Mouse (Mus musculus): ENCODE results near the gene Pnkp. TPM values are rescaled to one million over a fixed set of nuclear protein-coding genes. Genes with fewer than 3 reads are reported as not detected.

Gene Pnkp
- total and polyA plus RNA-seq, 2 experiments from 2014 or later, result 29.8 to 30.5 TPM

- Histone ChIP-seq H3K4me3 (ENCODE audit: low read depth, low read length) (no peak overlapping the region), H3K4me1 (ENCODE audit: insufficient read depth) (peaks cover 21% of the 10 kb centered on the region), H3K27ac (ENCODE audit: low read depth, low read length) (no peak overlapping the region), H3K9me3 (ENCODE audit: low read length) (no peaks in the 10 kb centered on the region), H3K27me3 (ENCODE audit: insufficient read depth, low read length) (no peaks in the 10 kb centered on the region), H3K36me3 (ENCODE audit: insufficient read depth) (0 out of 2 replicates have a peak, but pooled peaks cover 4% of the 10 kb centered on the region), H3K4me2 (ENCODE audit: low read depth) (no peak overlapping the region), H3K9ac (no peak overlapping the region)
- WGBS, result 96% methylated on average over 3 of the region's 3 CpGs
- no peak for ATAC-seq
- no peak for TF ChIP-seq CTCF (IDR thresholded peaks at IDR 0.05; ENCODE audit: low read depth)
- DNase-seq, result no peak
Observed at GRCm38 (mm10) chr7:44813985-44814384, 43.0 kb upstream of the Pnkp start.

GRCm38 (mm10) chr7:44814423-44814822, 42.5 kb upstream of the Pnkp start:
- H3K4me3 ChIP-seq (ENCODE audit: low read depth, low read length), result no peak overlapping the region
- no peak overlapping the region for H3K9ac ChIP-seq
- no peaks in the 10 kb centered on the region for H3K9me3 ChIP-seq (ENCODE audit: low read length)
- no peaks in the 10 kb centered on the region for H3K27me3 ChIP-seq (ENCODE audit: insufficient read depth, low read length)
- no peak for DNase-seq
- 97% methylated on average over 4 of the region's 4 CpGs for WGBS
- H3K4me2 ChIP-seq (ENCODE audit: low read depth), result no peak overlapping the region
- H3K4me1 ChIP-seq (ENCODE audit: insufficient read depth), result peaks cover 21% of the 10 kb centered on the region
- no peak for ATAC-seq
- TF ChIP-seq CTCF (IDR thresholded peaks at IDR 0.05; ENCODE audit: low read depth), result no peak
- H3K27ac ChIP-seq (ENCODE audit: low read depth, low read length), result no peak overlapping the region
- 0 out of 2 replicates have a peak, but pooled peaks cover 4% of the 10 kb centered on the region for H3K36me3 ChIP-seq (ENCODE audit: insufficient read depth)

- 22% methylated on average over 14 of the region's 14 CpGs for WGBS
- Histone ChIP-seq H3K4me2 (ENCODE audit: low read depth) (peak overlapping the region; percentile 41), H3K9ac (no peak overlapping the region), H3K36me3 (ENCODE audit: insufficient read depth) (0 out of 2 replicates have a peak, but pooled peaks cover 4% of the 10 kb centered on the region), H3K27ac (ENCODE audit: low read depth, low read length) (peak overlapping the region; percentile 93), H3K4me3 (ENCODE audit: low read depth, low read length) (peak overlapping the region; percentile 89), H3K27me3 (ENCODE audit: insufficient read depth, low read length) (no peaks in the 10 kb centered on the region), H3K9me3 (ENCODE audit: low read length) (no peaks in the 10 kb centered on the region), H3K4me1 (ENCODE audit: insufficient read depth) (peaks cover 21% of the 10 kb centered on the region)
- TF ChIP-seq CTCF (IDR thresholded peaks at IDR 0.05; ENCODE audit: low read depth), result no peak
- no peak for ATAC-seq
- no peak for DNase-seq
Observed at GRCm38 (mm10) chr7:44814952-44815553, 41.9 kb upstream of the Pnkp start.

GRCm38 (mm10) chr7:44815721-44816469, 41.0 kb upstream of the Pnkp start, which contains the start of the genes Nup62 and Il4i1:
Gene Nup62, plus strand, starts transcription at chr7:44816088.
Gene Il4i1, plus strand, starts transcription at chr7:44816387.
- Histone ChIP-seq H3K9me3 (ENCODE audit: low read length) (no peaks in the 10 kb centered on the region), H3K4me1 (ENCODE audit: insufficient read depth) (peaks cover 21% of the 10 kb centered on the region), H3K9ac (peak within 1 kb of the TSS; percentile 92), H3K27ac (ENCODE audit: low read depth, low read length) (peak within 1 kb of the TSS; percentile 93), H3K4me3 (ENCODE audit: low read depth, low read length) (peak within 1 kb of the TSS; percentile 89), H3K27me3 (ENCODE audit: insufficient read depth, low read length) (no peaks in the 10 kb centered on the region), H3K36me3 (ENCODE audit: insufficient read depth) (0 out of 2 replicates have a peak, but pooled peaks cover 4% of the 10 kb centered on the region), H3K4me2 (ENCODE audit: low read depth) (peak within 1 kb of the TSS; percentile 58)
- DNase-seq (peak; percentile 100), ATAC-seq (peak; percentile 92)
- 2% methylated on average over 58 of the region's 62 CpGs for WGBS
- TF ChIP-seq CTCF (IDR thresholded peaks at IDR 0.05; ENCODE audit: low read depth), result no peak

- Histone ChIP-seq H3K9me3 (ENCODE audit: low read length) (no peaks in the 10 kb centered on the region), H3K4me2 (ENCODE audit: low read depth) (peak within 1 kb of the TSS; percentile 58), H3K36me3 (ENCODE audit: insufficient read depth) (0 out of 2 replicates have a peak, but pooled peaks cover 4% of the 10 kb centered on the region), H3K4me1 (ENCODE audit: insufficient read depth) (peaks cover 21% of the 10 kb centered on the region), H3K9ac (peak within 1 kb of the TSS; percentile 92), H3K27me3 (ENCODE audit: insufficient read depth, low read length) (no peaks in the 10 kb centered on the region), H3K27ac (ENCODE audit: low read depth, low read length) (peak within 1 kb of the TSS; percentile 93), H3K4me3 (ENCODE audit: low read depth, low read length) (peak within 1 kb of the TSS; percentile 89)
- DNase-seq (peak; percentile 70), ATAC-seq (peak; percentile 19)
- no peak for TF ChIP-seq CTCF (IDR thresholded peaks at IDR 0.05; ENCODE audit: low read depth)
- under 1% methylated on average over 43 of the region's 57 CpGs for WGBS
Observed at GRCm38 (mm10) chr7:44816470-44817021, 40.4 kb upstream of the Pnkp start, which contains the start of gene Atf5. Gene Atf5, minus strand, starts transcription at chr7:44816658.

- Histone ChIP-seq H3K4me2 (ENCODE audit: low read depth) (peak overlapping the region; percentile 58), H3K27ac (ENCODE audit: low read depth, low read length) (no peak overlapping the region; the same call in 1 of the 2 replicates), H3K9ac (peak overlapping the region; percentile 92; the same call in 1 of the 2 replicates), H3K27me3 (ENCODE audit: insufficient read depth, low read length) (no peaks in the 10 kb centered on the region), H3K36me3 (ENCODE audit: insufficient read depth) (0 out of 2 replicates have a peak, but pooled peaks cover 4% of the 10 kb centered on the region), H3K9me3 (ENCODE audit: low read length) (no peaks in the 10 kb centered on the region), H3K4me1 (ENCODE audit: insufficient read depth) (peaks cover 21% of the 10 kb centered on the region), H3K4me3 (ENCODE audit: low read depth, low read length) (peak overlapping the region; percentile 89)
- DNase-seq (no peak), ATAC-seq (no peak)
- TF ChIP-seq CTCF (IDR thresholded peaks at IDR 0.05; ENCODE audit: low read depth), result no peak
- 26% methylated on average over 3 of the region's 3 CpGs for WGBS
Observed at GRCm38 (mm10) chr7:44817441-44817840, 39.5 kb upstream of the Pnkp start.

All from forebrain, postnatal 0 days (tissue).